Mouse (Mus musculus) limb, embryonic 10.5 days (tissue): Measurements from ENCODE around the gene Fermt3. TPM values are rescaled to one million over a fixed set of nuclear protein-coding genes. Genes with fewer than 3 reads are reported as not detected.
A peak's percentile ranks its signal among the peaks of the same experiment; 100 is the strongest.
"Not testable (repeated sequence)": the region's sequence is repeated elsewhere in the genome, so short reads cannot be mapped to it uniquely, and the experiment has no call there.

Experiments used
- DNase-seq: peaks from one replicate; pipeline ENCODE4 v3.0.0-alpha.2; 2017; ENCODE audit warnings: low spot score
- H3K27ac ChIP-seq: fragments of 300-500 bp; sonication (generic); 2 replicates; pipeline ENCODE4 v1.5.1; 2016; ENCODE audit warnings: mild to moderate bottlenecking
- H3K27me3 ChIP-seq: fragments of 300-500 bp; sonication (generic); 2 replicates; pipeline ENCODE4 v1.6.1; 2016; ENCODE audit warnings: low read depth, mild to moderate bottlenecking; ENCODE audit not compliant: poor library complexity, severe bottlenecking
- H3K36me3 ChIP-seq: fragments of 300-500 bp; sonication (generic); 2 replicates; pipeline ENCODE4 v1.6.1; 2016; ENCODE audit warnings: mild to moderate bottlenecking, moderate library complexity
- H3K4me1 ChIP-seq: fragments of 300-500 bp; sonication (generic); 2 replicates; pipeline ENCODE4 v1.6.1; 2016
- H3K4me3 ChIP-seq: fragments of 300-500 bp; sonication (generic); 2 replicates; pipeline ENCODE4 v1.5.1; 2016; ENCODE audit warnings: mild to moderate bottlenecking, moderate library complexity
- H3K9me3 ChIP-seq: fragments of 300-500 bp; sonication (generic); replicated peaks from 2 replicates; pipeline ENCODE4 v1.6.1; 2016; ENCODE audit warnings: mild to moderate bottlenecking
- WGBS: fragments of 180-500 bp; shearing (Covaris S2); methylation state at CpG from one replicate; pipeline ENCODE4 v1.1.7; 2016; 5-methylcytosine and 5-hydroxymethylcytosine counted together
- polyA plus RNA-seq: library from polyadenylated mRNA; unstranded; fragments of >200 nt; fragmentation: Nextera tagmentation; extraction: Ambion mirVana; gene quantifications from 2 replicates; pipeline ENCODE4 v1.2.1, GENCODE M21; 2016

Gene Fermt3
- polyA plus RNA-seq, 1 experiment from 2014 or later, result 7.5 TPM

DNA sequence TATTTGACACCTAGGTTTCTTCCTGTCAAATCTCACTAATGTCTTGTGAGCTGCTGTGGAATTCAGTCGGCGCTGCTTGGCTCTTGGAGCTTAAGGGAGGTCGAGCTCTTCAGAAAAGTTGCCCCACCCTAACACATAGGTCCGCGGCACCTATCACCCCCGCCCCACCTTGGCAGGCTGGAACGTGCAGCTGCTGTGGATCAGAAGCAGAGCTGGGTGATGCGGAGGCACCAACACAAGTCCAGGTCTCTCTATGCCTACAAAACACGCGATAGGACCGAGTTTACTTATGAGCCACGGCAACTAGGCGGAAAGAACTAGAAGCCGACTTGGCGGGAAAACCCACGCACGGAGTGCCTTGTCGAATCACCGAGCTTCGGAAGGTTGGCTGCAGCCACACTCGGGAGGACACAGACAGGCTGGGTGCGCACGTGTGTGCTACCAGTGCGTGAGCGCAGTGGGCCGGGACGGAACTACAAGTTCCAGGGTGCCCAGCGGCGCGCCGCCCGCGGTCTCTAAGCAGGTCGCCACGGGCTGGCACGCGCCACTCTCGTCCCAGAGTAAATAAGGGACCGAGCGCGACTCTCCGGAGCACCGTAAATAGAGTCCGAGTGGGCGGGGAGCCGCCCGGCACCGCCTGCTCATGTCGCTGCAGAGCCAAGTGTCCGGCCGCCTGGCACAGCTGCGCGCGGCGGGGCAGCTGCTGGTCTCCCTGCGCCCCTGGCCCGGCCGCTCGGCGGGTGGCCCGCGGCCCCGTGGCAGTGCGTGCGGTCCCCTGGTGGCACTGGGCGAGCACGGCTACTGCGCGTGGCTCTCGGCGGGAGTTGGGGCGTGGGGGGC is 37.2 kb upstream of the Fermt3 start, which contains the start of gene Macrod1:
Macrod1 (plus strand) TSS at position 563 of the 840 bp plus-strand sequence.
- H3K27ac ChIP-seq, result peak within 1 kb of the TSS; percentile 81
- WGBS, result under 1% methylated on average over 72 of the region's 72 CpGs
- H3K4me1 ChIP-seq, result peaks cover 26% of the 10 kb centered on the region
- H3K9me3 ChIP-seq, result no peaks in the 10 kb centered on the region
- H3K36me3 ChIP-seq, result no peaks in the 10 kb centered on the region
- peaks cover 61% of the 10 kb centered on the region for H3K27me3 ChIP-seq
- peak; percentile 79 for DNase-seq
- H3K4me3 ChIP-seq, result peak within 1 kb of the TSS; percentile 76

DNA sequence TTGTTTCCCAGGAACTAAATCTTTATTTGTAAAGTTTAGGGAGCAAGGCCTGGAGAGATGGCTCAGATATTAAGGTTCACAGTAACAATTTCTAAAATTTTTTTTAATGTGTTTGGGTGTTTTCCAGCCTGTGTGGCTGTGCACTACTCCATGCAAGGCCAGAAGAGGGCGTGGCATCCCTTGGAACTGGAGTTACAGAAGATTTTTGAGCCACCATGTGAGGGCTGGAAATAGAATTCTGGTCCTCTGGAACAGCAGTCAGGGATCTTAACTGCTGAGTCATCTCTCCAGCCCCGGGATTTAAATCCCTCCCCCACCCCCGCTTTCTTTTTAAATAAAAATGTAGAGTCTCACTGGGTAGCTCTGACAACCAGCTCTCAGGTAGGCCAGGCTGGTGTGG is 35.9 kb upstream of the Fermt3 start:
- no peaks in the 10 kb centered on the region for H3K9me3 ChIP-seq
- DNase-seq, result no peak
- no peaks in the 10 kb centered on the region for H3K36me3 ChIP-seq
- H3K27ac ChIP-seq, result no peak overlapping the region
- H3K4me1 ChIP-seq, result peaks cover 26% of the 10 kb centered on the region
- WGBS, result 46% methylated on average over 3 of the region's 3 CpGs
- H3K27me3 ChIP-seq, result peaks cover 49% of the 10 kb centered on the region
- no peak overlapping the region for H3K4me3 ChIP-seq

DNA sequence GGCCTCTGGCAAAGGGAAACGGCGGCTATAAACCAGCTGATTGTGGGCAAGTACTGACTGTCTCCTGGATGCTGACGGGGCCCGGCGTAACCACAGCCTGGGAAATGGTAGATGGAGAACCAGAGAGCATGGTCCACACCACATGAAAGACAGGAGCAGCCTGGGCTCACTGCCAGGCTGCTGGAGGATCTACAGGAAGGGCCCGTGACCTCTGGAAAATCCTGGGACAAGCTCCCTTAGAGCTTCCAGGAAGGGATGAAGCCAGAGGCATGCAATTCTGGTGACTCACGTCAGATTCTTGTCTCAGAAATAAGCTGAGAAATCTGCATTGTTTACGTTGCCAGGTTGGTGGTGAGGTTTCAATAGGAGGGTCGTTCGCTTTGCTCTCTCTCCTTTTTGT is 35.5 kb upstream of the Fermt3 start:
- WGBS, result 62% methylated on average over 10 of the region's 10 CpGs
- no peaks in the 10 kb centered on the region for H3K9me3 ChIP-seq
- H3K36me3 ChIP-seq, result no peaks in the 10 kb centered on the region
- DNase-seq, result no peak
- H3K4me3 ChIP-seq, result no peak overlapping the region
- peaks cover 45% of the 10 kb centered on the region for H3K27me3 ChIP-seq
- H3K4me1 ChIP-seq, result peaks cover 26% of the 10 kb centered on the region
- H3K27ac ChIP-seq, result no peak overlapping the region

DNA sequence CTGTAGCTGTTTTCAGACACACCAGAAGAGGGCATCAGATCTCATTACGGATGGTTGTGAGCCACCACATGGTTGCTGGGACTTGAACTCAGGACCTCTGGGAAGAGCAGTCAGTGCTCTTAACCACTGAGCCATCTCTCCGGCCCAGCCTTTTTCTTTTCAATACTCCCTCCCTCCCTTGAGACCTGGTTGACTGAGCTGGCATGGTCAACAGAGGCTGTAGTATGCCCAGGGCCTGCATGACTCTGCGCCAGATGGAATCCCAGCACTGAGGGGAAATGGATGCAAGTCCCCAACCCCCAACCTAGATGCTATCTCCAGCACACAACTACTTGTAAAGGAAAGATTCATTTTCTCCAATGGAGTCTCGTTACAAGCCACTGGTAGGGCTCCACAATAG is 34.1 kb upstream of the Fermt3 start:
- not testable (repeated sequence) for H3K9me3 ChIP-seq, DNase-seq, H3K36me3 ChIP-seq, H3K27ac ChIP-seq, H3K4me3 ChIP-seq
- WGBS, result 93% methylated on average over 4 of the region's 4 CpGs
- H3K27me3 ChIP-seq, result peaks cover 31% of the 10 kb centered on the region
- peaks cover 23% of the 10 kb centered on the region for H3K4me1 ChIP-seq

DNA sequence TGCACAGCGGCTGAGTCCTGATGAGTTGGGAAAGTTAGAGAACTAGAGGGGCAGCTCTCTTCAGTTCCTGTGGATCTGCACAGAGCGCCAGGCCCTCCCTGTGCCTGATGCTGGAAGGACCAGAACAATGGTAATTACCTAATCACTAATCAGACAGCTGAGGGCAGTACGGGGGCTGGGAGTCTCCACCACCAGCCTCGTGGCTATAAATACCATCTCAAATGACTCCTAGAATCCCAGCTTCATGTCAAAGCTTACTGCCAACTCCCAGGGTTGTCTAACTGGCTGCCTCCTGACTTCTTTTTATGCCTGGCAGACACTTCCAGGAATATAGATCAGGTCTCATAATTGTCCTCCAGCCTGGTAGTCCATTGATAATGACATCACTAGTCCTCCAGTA is 25.4 kb upstream of the Fermt3 start:
- peaks cover 6% of the 10 kb centered on the region for H3K4me1 ChIP-seq
- no peaks in the 10 kb centered on the region for H3K27me3 ChIP-seq
- H3K27ac ChIP-seq, result no peak overlapping the region
- H3K4me3 ChIP-seq, result no peak overlapping the region
- no peaks in the 10 kb centered on the region for H3K36me3 ChIP-seq
- H3K9me3 ChIP-seq, result no peaks in the 10 kb centered on the region
- no peak for DNase-seq
- 36% methylated on average over 4 of the region's 4 CpGs for WGBS

DNA sequence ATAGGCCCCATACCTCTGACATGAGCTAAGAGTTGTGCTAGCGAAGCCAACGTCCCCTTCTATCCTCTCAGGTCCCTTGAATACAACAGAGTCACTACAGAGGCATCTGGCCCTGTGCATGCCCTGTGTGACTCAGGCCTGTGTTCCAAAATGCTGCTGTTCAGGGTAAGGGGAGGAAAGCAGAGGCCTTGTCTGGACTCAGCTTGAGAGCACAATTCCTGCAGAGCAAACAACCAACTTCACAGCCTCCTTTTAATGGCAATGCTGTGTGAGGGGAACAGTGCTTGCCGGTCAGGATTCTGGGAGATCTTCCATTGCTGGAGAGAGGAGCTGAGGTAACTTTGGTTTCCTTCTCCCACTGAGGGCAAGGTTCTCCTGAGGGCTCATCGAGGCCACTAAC is 25.0 kb upstream of the Fermt3 start:
- no peaks in the 10 kb centered on the region for H3K9me3 ChIP-seq
- H3K4me1 ChIP-seq, result peaks cover 6% of the 10 kb centered on the region
- H3K36me3 ChIP-seq, result no peaks in the 10 kb centered on the region
- no peak overlapping the region for H3K4me3 ChIP-seq
- no peak overlapping the region for H3K27ac ChIP-seq
- DNase-seq, result no peak
- WGBS, result 64% methylated on average over 4 of the region's 4 CpGs
- H3K27me3 ChIP-seq, result no peaks in the 10 kb centered on the region

DNA sequence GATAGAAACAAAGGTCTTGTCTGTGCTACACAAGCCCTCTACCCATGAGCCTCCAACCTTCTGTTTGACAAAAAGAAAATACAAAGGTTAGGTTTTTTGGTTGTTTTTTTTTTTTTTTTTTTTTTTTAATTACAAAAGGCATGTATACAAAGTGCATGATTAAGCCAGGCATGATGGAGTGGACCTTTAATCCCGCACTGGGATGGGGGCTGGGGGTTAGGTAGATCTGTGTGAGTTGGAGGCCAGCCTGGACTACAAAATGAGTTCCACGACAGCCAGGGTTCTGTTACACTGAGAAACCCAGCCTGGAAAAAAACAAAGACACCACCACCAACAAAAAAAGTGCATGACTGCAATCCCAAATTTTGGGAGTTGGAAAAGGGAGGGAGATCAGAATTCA is 21.9 kb upstream of the Fermt3 start:
- no peaks in the 10 kb centered on the region for H3K9me3 ChIP-seq
- no peaks in the 10 kb centered on the region for H3K27me3 ChIP-seq
- H3K4me1 ChIP-seq, result peaks cover 16% of the 10 kb centered on the region
- no peak for DNase-seq
- peak overlapping the region; percentile 89 for H3K27ac ChIP-seq
- peaks cover 25% of the 10 kb centered on the region for H3K36me3 ChIP-seq
- 87% methylated on average over 2 of the region's 2 CpGs for WGBS
- peak overlapping the region; percentile 77; the same call in 1 of the 2 replicates for H3K4me3 ChIP-seq

DNA sequence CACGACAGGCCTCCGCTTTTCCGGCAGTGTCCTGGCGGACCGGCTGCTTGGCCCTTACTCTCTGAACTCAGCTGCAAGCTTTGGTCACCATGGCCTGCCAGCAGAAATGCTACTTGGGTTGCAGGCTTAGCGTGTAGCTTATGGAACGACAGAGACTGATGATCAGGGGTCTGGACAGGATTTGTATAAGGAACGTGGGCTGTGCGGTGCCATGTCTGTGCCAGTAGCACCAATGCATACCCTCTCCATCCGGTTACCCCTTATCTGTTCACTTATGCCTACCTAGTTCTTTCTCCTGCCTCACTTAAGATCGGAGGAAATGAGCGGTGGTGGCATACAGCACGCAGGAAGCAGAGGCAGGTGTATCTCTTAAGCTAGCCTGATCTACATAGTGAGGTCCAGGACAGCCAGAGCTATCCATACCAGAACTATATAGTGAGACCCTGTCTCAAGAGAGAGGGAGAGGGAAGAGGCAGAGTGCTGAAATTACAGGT is 21.4 kb upstream of the Fermt3 start:
- 29% methylated on average over 13 of the region's 13 CpGs for WGBS
- no peaks in the 10 kb centered on the region for H3K9me3 ChIP-seq
- H3K27me3 ChIP-seq, result no peaks in the 10 kb centered on the region
- H3K36me3 ChIP-seq, result peaks cover 30% of the 10 kb centered on the region
- H3K27ac ChIP-seq, result peak overlapping the region; percentile 89
- no peak for DNase-seq
- H3K4me3 ChIP-seq, result peak overlapping the region; percentile 77
- H3K4me1 ChIP-seq, result peaks cover 16% of the 10 kb centered on the region

DNA sequence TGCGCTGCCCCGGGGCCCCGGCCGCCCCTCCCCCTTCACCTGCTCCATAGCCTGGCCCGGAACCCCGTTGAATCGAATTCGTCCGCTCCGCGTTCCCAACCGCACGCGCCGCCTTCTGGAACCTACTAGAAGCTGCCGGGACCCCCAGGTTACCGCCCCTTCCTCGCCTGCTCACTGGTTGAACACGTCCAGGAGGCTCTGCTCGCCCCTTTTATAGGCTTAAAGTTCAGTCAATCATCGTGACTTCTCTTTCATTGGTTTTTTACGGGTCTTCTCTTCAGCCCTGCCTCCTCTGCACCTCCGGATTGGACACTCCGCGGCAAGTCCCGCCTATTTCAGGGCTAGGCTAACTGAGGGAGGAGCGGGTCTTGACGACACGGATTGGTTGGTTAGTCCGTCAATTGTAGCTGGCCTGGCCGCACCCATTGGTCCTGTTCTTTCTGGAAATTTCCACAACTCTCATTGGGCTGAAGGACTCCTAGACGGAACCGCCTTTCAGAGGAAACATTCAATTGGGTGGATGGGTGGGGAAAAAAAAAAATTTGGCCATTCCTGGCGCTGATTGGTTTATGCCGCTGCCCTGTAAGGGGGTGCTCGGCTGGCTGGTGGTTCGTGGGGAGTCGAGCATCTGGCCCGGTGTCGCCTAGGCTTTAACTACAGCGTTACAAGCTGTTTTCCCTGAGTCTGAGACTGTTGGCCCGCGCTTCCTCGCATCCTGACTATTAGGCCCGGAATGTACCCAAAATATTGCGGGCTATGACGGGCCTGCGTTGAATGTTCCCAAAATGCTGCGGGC is 20.8 kb upstream of the Fermt3 start, which contains the start of gene Stip1:
Stip1 (minus strand) TSS at position 127 of the 796 bp plus-strand sequence.
- H3K27ac ChIP-seq, result peak within 1 kb of the TSS; percentile 94
- peaks cover 36% of the 10 kb centered on the region for H3K36me3 ChIP-seq
- H3K27me3 ChIP-seq, result no peaks in the 10 kb centered on the region
- peak within 1 kb of the TSS; percentile 77 for H3K4me3 ChIP-seq
- under 1% methylated on average over 49 of the region's 49 CpGs for WGBS
- H3K9me3 ChIP-seq, result no peaks in the 10 kb centered on the region
- peaks cover 16% of the 10 kb centered on the region for H3K4me1 ChIP-seq
- DNase-seq, result peak; percentile 96

DNA sequence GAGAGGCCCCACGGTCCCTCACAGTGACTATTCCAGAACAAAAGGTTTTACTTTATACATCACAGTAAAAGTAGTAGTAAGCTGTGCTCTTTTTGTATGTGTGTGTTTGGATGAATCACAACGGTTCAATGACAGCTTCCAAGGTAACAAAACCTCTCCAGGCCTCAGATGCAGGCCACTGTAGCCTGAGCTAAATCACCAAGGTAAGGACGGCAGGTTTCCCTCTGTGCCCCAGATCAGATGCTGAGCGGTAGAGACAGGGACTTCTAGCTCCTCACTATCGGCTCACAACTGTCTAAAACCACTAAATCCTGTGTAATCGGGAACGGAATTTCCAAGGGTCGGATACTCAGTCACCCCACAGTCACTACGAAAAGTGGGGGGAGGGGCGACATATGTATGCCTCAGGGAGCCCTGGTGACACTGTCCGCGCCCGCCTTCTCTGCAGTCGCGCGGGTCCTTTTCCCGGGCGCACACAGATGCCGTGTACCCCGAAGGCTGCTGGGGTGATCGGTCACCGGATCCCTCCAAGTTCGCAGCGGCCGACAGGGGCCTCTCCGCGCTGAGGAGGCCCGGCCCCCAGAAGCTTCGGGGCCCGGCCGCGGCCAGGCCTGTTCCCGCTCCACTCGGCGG is 19.9 kb upstream of the Fermt3 start:
- DNase-seq, result peak; percentile 73
- Histone ChIP-seq H3K4me1 (peaks cover 16% of the 10 kb centered on the region), H3K36me3 (peaks cover 44% of the 10 kb centered on the region), H3K4me3 (peak overlapping the region; percentile 77), H3K9me3 (no peaks in the 10 kb centered on the region), H3K27me3 (no peaks in the 10 kb centered on the region), H3K27ac (peak overlapping the region; percentile 94)
- WGBS, result 2% methylated on average over 35 of the region's 35 CpGs

DNA sequence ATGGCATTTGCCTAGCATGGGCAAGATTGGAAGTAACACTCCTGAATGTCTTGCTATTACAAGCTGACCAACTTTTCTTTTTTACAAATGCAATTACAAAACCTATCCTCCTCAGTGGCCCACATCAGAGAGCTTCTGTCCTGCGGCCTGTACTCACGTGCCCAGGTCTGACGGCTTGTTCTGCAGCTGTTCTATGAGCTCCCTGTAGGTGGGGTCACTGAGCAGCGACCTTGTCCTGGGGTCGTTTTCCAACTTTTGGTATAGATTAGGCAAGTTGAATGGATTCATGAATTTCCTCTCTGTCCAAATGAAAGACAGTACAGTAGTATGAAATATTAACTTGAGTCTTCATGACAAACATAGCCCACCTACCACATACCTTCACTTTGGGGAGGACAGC is 14.7 kb upstream of the Fermt3 start:
- WGBS, result 92% methylated on average over 5 of the region's 5 CpGs

DNA sequence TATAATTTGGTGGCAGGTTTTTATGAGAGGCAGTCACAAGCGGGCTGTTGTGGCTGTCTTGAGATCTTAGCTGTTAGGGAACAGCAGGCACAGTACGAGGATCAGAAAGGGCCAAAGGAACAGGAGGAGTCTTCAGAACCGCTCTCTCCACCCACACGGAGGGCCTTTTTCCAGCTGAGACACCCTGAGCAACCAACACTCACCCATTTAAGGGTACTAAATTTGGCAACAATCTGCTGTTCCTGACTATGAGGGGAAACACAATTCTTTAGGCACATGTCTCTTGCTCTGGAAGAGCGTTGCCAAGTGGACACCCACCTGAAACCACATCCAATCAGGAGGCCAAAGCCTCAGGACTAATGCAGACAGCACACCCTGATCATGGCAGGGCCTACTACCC is 10.3 kb upstream of the Fermt3 start:
- no peaks in the 10 kb centered on the region for H3K27me3 ChIP-seq
- no peaks in the 10 kb centered on the region for H3K4me1 ChIP-seq
- H3K4me3 ChIP-seq, result no peak overlapping the region
- H3K36me3 ChIP-seq, result peaks cover 99% of the 10 kb centered on the region
- no peak overlapping the region for H3K27ac ChIP-seq
- DNase-seq, result no peak
- WGBS, result 94% methylated on average over 5 of the region's 5 CpGs
- no peaks in the 10 kb centered on the region for H3K9me3 ChIP-seq

More for the DNA sequence above, 14.7 kb upstream of the Fermt3 start:
- Histone ChIP-seq H3K27me3 (no peaks in the 10 kb centered on the region), H3K27ac (no peak overlapping the region), H3K9me3 (no peaks in the 10 kb centered on the region), H3K4me1 (peaks cover 8% of the 10 kb centered on the region), H3K36me3 (peaks cover 96% of the 10 kb centered on the region), H3K4me3 (no peak overlapping the region)
- DNase-seq, result no peak
